Mouse (Mus musculus) megakaryocyte, embryonic 14.5 days (primary cell): Measurements from ENCODE around the gene St3gal4. TPM values are rescaled to one million over a fixed set of nuclear protein-coding genes. Genes with fewer than 3 reads are reported as not detected.
A peak's percentile ranks its signal among the peaks of the same experiment; 100 is the strongest.

Experiments used
- H3K27me3 ChIP-seq: replicated peaks from 2 replicates; pipeline ENCODE3; 2012; ENCODE audit warnings: inconsistent platforms
- H3K36me3 ChIP-seq: replicated peaks from 2 replicates; pipeline ENCODE3; 2012; ENCODE audit warnings: low read length, inconsistent platforms, mixed read lengths
- H3K4me1 ChIP-seq: 2 replicates; pipeline ENCODE4 v1.6.1; 2012; ENCODE audit warnings: inconsistent platforms
- H3K4me3 ChIP-seq: replicated peaks from 2 replicates; pipeline ENCODE3; 2012; ENCODE audit warnings: moderate library complexity, mild to moderate bottlenecking, inconsistent platforms
- H3K9me3 ChIP-seq: 2 replicates; pipeline ENCODE4 v1.6.1; 2012; ENCODE audit warnings: inconsistent platforms
- FLI1 ChIP-seq: IDR thresholded peaks from 2 replicates; pipeline ENCODE4 v1.6.1; 2012; ENCODE audit warnings: low read length, inconsistent platforms, mixed read lengths
- GATA1 ChIP-seq: IDR thresholded peaks from 3 replicates; pipeline ENCODE4 v1.6.1; 2012; ENCODE audit warnings: mixed read lengths, low read length, inconsistent platforms, borderline replicate concordance
- polyA plus RNA-seq: library from polyadenylated mRNA; stranded (reverse); fragments of >175 nt; gene quantifications from 2 replicates; pipeline ENCODE4 v1.2.3, GENCODE M21; 2012; ENCODE audit warnings: low replicate concordance; ENCODE audit not compliant: insufficient read depth

St3gal4 gene
- 13.7 and 16.5 TPM in 2 replicates for polyA plus RNA-seq

DNA sequence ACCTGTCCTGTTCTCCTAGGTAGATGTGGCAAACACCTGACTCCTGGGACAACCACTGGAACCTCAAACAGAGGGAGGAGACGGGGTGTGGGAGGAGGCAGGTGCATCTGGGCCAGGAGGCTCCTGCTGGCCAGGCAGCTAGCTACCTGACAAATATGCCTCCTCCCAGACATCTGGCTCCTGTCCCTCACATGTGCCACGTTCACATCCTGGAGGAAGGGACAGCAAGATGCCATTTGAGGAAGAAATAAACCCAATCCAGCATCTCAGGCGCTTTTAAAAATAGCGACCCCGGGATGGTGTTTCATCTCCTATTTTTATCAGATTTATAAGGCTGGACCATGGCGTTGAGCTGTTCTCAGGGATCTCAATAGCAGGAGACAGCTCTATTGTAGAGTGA lies at the start of gene St3gal4:
St3gal4 (minus strand) TSS at position 101 of the 400 bp plus-strand sequence.
- Histone ChIP-seq H3K36me3 (peaks cover 56% of the 10 kb centered on the region), H3K4me3 (peak within 1 kb of the TSS; percentile 97), H3K4me1 (peaks cover 80% of the 10 kb centered on the region)

DNA sequence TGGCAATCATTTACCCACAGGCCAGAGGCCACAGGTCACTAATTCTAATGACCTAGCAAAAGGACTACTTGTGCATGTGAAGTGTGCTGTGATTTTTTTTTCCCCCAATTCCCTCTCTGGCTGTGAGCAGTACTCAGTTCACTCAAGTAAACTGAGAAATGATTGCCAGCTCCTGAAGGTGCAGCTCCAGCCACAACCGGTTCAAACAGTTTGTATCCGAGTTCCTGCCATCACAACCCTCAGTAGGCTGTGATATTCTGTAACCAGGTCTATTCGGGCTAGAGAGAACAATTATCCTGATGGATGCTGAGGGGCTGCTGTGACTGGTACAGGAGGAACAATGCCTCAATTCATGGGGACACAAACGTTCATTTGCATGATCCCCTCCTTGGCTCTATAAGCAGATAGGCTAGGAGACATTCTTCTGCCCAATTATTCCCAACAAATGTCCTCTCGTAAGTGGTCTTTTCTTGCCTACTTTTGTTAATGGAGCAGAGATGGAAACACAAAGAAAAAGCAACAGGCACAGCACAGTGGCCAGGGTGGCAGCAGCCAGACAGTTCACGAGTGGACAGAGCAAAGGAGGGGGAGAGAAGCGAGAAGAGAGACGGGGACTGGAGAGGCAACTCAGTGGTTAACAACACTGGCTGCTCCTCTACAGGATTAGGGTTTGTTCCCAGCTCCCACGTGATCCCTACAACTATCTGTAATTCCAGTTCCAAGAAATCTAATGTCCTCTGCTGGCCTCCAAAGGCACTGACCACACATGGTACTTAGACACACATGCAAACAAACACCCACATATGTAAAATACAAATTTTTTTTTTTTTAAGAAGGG lies 47.9 kb upstream of the St3gal4 start:
- H3K4me3 ChIP-seq: no peak overlapping the region
- H3K36me3 ChIP-seq: peaks cover 78% of the 10 kb centered on the region
- no peak for TF ChIP-seq FLI1
- TF ChIP-seq GATA1: no peak
- H3K27me3 ChIP-seq: no peaks in the 10 kb centered on the region
- no peaks in the 10 kb centered on the region for H3K9me3 ChIP-seq
- H3K4me1 ChIP-seq: peaks cover 29% of the 10 kb centered on the region

More for the DNA sequence above, at the start of gene St3gal4:
- H3K27me3 ChIP-seq: no peaks in the 10 kb centered on the region
- no peaks in the 10 kb centered on the region for H3K9me3 ChIP-seq
- TF ChIP-seq GATA1: no peak
- no peak for TF ChIP-seq FLI1

DNA sequence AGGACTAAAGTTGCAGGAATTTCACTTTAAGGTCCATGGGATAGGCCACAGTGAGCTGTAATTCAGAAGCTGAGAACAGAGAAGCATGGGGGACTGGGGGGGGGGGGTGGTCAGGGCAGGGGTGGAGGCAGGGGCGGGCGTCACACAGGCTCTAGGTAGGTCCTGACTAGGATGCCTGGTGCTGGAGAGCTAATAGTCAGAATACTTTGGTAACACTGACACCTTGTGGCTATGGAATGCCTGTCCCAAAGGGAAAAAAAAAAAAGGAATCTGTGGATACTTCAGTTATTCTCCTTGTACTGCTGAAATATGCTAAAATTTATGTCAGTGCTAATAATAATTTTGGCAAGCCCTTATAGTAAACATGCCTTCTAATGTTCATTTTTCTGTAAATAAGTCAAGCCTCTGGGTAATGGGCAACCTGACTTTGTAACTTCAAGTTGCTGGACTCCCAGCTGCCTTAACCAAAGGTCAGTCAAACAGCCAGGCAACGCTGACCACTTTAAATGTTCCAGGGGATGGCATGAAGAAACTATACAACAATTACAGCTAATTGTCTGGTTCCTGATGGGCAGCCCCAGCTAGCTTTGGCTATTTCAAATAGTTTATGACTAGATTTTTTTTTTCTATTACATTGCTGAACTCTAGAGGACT lies 47.2 kb upstream of the St3gal4 start:
- no peak overlapping the region for H3K4me3 ChIP-seq
- no peak for TF ChIP-seq GATA1
- TF ChIP-seq FLI1: no peak
- peaks cover 34% of the 10 kb centered on the region for H3K4me1 ChIP-seq
- H3K36me3 ChIP-seq: peaks cover 85% of the 10 kb centered on the region
- no peaks in the 10 kb centered on the region for H3K9me3 ChIP-seq
- no peaks in the 10 kb centered on the region for H3K27me3 ChIP-seq

DNA sequence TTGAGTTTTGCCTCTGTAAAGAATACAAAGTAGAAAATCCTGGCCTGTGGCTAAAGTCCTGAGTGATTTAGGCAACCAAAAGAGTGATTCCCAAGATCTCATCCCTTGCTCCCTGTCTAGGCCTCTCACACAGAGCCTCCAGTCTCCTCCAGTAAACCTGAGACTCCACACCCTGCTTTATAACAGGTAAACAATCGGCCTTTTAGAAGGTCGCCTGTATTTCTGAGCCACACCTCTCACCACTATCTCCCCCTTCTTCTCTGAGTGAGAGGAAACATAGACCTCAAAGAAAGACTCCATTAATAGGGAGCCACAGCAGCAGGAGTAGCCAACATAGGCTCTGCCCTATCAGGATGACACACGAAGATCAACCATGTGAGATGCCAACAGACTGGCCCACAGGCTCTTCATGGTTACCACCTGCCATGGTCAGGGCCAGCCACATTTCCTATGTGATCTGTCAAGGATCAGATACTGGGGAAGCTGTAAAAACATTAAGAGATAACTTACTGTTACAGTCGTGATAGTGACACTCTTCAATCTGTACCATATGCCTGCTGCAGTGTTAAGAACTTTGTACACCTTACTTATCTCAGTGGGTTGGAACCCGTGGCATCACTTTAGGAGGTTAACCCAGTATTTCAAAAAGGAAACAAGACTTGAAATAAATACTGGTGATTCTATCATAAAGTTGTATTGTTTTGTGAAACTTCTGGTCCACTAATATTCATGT lies 45.2 kb upstream of the St3gal4 start:
- H3K27me3 ChIP-seq: no peaks in the 10 kb centered on the region
- H3K4me3 ChIP-seq: no peak overlapping the region
- peaks cover 70% of the 10 kb centered on the region for H3K36me3 ChIP-seq
- no peak for TF ChIP-seq GATA1
- no peak for TF ChIP-seq FLI1
- no peaks in the 10 kb centered on the region for H3K9me3 ChIP-seq
- H3K4me1 ChIP-seq: peaks cover 51% of the 10 kb centered on the region

DNA sequence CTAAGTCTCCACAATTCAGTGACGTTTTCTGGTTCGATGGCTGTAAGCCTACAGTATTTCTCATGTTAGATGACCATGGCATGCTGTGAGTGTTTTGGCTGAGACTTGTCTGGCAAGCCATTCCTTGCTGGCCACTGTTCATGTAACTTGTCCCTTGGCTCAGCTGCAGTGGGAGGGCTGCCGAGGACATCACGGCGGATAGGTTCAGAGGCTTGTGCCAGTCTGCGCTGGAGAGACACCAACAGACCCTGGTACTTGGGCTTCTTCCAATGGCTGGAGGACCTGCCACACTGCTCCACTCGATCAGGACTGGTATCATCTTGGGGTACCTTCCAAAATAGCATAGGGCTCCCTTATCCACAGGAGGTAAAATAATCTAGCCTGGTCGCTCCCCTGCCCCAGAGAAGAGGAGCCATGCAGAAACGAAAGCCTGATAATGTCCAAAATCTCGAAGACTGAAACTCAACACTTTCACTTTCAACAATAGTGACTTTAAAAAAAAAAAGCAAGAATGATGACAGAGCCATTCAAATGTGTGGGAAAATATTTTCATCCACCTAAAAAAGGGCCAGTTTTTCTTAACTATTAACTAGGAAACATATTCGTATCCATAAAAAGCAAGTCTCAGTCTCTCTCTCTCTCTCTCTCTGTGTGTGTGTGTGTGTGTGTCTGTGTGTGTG lies 44.1 kb upstream of the St3gal4 start:
- H3K36me3 ChIP-seq: peaks cover 61% of the 10 kb centered on the region
- peaks cover 58% of the 10 kb centered on the region for H3K4me1 ChIP-seq
- TF ChIP-seq FLI1 (no peak), GATA1 (no peak)
- no peak overlapping the region for H3K4me3 ChIP-seq
- H3K27me3 ChIP-seq: no peaks in the 10 kb centered on the region
- no peaks in the 10 kb centered on the region for H3K9me3 ChIP-seq

GRCm38 (mm10) chr9:35161721-35162120 lies 42.7 kb upstream of the St3gal4 start:
- Histone ChIP-seq H3K4me1 (peaks cover 69% of the 10 kb centered on the region), H3K27me3 (no peaks in the 10 kb centered on the region), H3K4me3 (no peak overlapping the region), H3K9me3 (no peaks in the 10 kb centered on the region), H3K36me3 (peaks cover 59% of the 10 kb centered on the region)
- no peak for TF ChIP-seq FLI1
- TF ChIP-seq GATA1: no peak

DNA sequence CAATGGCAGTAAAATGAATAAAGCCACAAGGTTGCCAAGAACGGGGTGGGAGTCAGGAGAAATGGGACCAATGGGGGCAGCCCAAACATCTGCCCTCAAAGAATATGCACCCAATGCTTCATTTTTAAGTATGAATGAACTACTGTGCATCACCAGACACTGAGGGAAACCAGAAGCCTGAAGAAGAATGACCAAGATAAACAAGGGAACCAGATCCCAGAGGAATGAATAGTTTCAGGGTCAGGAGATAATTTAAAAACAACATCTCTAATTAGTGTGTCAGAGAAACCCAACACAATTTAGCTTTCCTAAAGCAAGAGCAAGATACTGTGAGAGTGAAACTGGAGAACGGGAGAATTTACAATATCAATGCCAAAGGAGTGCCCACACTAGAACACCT lies 41.6 kb upstream of the St3gal4 start:
- Histone ChIP-seq H3K36me3 (peaks cover 63% of the 10 kb centered on the region), H3K4me1 (peaks cover 78% of the 10 kb centered on the region), H3K27me3 (no peaks in the 10 kb centered on the region), H3K9me3 (no peaks in the 10 kb centered on the region), H3K4me3 (no peak overlapping the region)
- no peak for TF ChIP-seq GATA1
- TF ChIP-seq FLI1: no peak

DNA sequence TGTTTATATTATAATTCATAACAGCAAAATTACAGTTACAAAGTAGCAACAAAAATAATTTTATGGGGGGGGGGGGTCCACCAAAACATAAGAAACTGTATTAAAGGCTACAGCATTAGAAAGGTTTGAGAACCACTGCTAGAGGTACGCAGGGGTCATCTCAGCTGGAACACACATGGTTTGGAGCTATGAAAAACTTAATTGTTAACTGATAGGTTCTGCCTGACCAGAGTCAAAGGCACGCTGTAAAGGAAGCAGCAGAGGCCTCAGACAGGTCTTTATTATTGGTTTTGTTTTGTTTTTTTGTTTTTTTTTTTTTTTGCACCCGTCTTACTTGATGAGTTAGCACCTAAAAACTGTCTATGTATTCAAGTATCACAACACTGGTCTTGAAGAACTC lies 39.4 kb upstream of the St3gal4 start:
- Histone ChIP-seq H3K9me3 (no peaks in the 10 kb centered on the region), H3K27me3 (no peaks in the 10 kb centered on the region), H3K4me1 (peaks cover 66% of the 10 kb centered on the region), H3K36me3 (peaks cover 58% of the 10 kb centered on the region), H3K4me3 (no peak overlapping the region)
- TF ChIP-seq FLI1 (no peak), GATA1 (no peak)

DNA sequence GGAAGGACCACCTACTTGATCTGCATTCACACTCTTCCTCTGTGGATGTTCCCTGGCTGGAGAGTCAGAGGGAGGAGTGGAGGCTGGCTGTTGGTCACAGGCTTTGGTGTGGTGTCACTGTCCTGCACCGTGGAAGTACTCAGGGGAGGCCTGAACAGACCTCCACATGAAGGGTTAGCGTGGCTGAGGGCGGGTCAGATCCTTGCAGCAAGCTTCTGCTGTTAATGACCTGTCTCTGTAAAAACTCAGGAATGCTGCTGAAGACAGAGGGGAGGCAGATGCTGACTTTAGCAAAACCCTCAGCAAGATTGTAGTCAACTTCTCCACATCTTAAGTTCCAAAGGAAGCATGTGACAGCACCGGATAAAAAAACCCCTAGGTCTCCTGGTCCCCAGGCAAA lies 37.8 kb upstream of the St3gal4 start:
- peaks cover 54% of the 10 kb centered on the region for H3K4me1 ChIP-seq
- TF ChIP-seq FLI1 (no peak), GATA1 (no peak)
- no peaks in the 10 kb centered on the region for H3K9me3 ChIP-seq
- peaks cover 43% of the 10 kb centered on the region for H3K36me3 ChIP-seq
- H3K4me3 ChIP-seq: peak overlapping the region; percentile 10
- no peaks in the 10 kb centered on the region for H3K27me3 ChIP-seq
